In the genomic region with DNA sequence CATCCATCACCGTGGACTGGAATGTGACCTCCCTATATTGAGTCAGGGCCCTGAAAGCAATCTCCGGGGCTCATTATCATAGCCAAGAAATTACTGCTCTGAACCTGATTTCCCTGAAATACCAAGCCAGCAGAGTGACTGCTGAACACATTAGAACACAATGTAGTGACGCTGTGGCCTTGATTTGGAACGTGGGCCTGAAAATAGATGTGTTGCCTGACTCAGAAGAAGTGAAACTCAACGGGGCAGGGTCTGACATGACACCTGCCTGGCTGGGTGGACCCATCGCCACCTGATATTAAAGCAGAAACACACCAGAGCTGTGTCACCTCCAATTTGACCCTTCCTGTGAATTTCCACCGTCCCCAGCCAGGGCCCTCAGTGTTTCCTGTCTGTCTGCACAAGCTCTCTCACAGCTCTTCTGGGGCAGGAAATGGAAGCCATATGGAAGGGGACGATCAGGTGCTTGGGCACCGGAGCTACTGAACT, we compare ENCODE assay signal across 7 mouse cellular contexts. TPM values are rescaled to one million over a fixed set of nuclear protein-coding genes. Genes with fewer than 3 reads are reported as not detected.
DNase-seq lines count a peak whose midpoint lies in the region; ATAC-seq lines count a peak whose summit lies in the region.

No protein-coding gene starts in this region.

- H3K4me1 ChIP-seq in limb, embryonic 11.5 days (ENCODE audit: control insufficient read depth, insufficient read depth, low read length), result peaks cover 57% of the 10 kb centered on the region
- H3K4me1 ChIP-seq in stomach, embryonic 15.5 days, result 0 out of 2 replicates have a peak, but pooled peaks cover 7% of the 10 kb centered on the region

- peak; percentile 59 for ATAC-seq in limb, embryonic 11.5 days (ENCODE audit: insufficient number of reproducible peaks, low FRiP score, low TSS enrichment, low read depth)
- peak; percentile 32; the same call in 1 of the 2 replicates for ATAC-seq in stomach, embryonic 15.5 days (ENCODE audit: insufficient read depth, low FRiP score, low read depth)

- no peaks in the 10 kb centered on the region for H3K9me3 ChIP-seq in limb, embryonic 11.5 days (ENCODE audit: control insufficient read depth, low read length)
- H3K9me3 ChIP-seq in stomach, embryonic 15.5 days, result no peaks in the 10 kb centered on the region

- H3K4me2 ChIP-seq in limb, embryonic 11.5 days (ENCODE audit: low read depth, severe bottlenecking), result no peak overlapping the region
- H3K4me2 ChIP-seq in stomach, embryonic 15.5 days, result no peak overlapping the region

- H3K9ac ChIP-seq in limb, embryonic 11.5 days (ENCODE audit: low read length), result no peak overlapping the region
- H3K9ac ChIP-seq in stomach, embryonic 15.5 days, result no peak overlapping the region

- peak overlapping the region; percentile 85 for H3K27ac ChIP-seq in limb, embryonic 11.5 days (replicated peaks; ENCODE audit: low read depth, low read length)
- peak overlapping the region; percentile 19; the same call in 1 of the 2 replicates for H3K27ac ChIP-seq in stomach, embryonic 15.5 days

- no peaks in the 10 kb centered on the region for H3K36me3 ChIP-seq in limb, embryonic 11.5 days (ENCODE audit: control insufficient read depth, insufficient read depth, low read length)
- H3K36me3 ChIP-seq in stomach, embryonic 15.5 days, result peaks cover 11% of the 10 kb centered on the region

- H3K27me3 ChIP-seq in limb, embryonic 11.5 days (ENCODE audit: control insufficient read depth, insufficient read depth, low read length), result no peaks in the 10 kb centered on the region
- no peaks in the 10 kb centered on the region for H3K27me3 ChIP-seq in stomach, embryonic 15.5 days (replicated peaks)

- H3K4me3 ChIP-seq in limb, embryonic 11.5 days (ENCODE audit: low read depth, low read length), result no peak overlapping the region
- no peak overlapping the region for H3K4me3 ChIP-seq in stomach, embryonic 15.5 days (replicated peaks)

- WGBS in limb, embryonic 11.5 days, result 6% methylated on average over 9 of the region's 9 CpGs
- 11% methylated on average over 9 of the region's 9 CpGs for WGBS in stomach, embryonic 15.5 days

- peak; percentile 49 for DNase-seq in spleen, adult 12 weeks (ENCODE audit: low spot score)
- DNase-seq in spleen, postnatal 14 days (ENCODE audit: low spot score in 2 of 2), result no peak
- DNase-seq in heart, adult 9 months (ENCODE audit: low spot score in 2 of 2), result peak; percentile 33 to 51
- DNase-seq in limb, embryonic 11.5 days (ENCODE audit: low spot score), result peak; percentile 82
- DNase-seq in left cerebral cortex, adult 9 months (ENCODE audit: low spot score in 2 of 2), result no peak
- no peak for DNase-seq in cerebellum, adult 11 months

RNA-seq across cellular contexts. Expression of gene Parvb, which starts 13.0 kb away (rescaled TPM):
- polyA plus RNA-seq in limb, embryonic 11.5 days (2014; fragmentation: Nextera tagmentation; extraction: Ambion mirVana), result 6.1 and 9.4 TPM in 2 replicates
- 3.1 and 3.6 TPM in 2 replicates for polyA plus RNA-seq in stomach, embryonic 15.5 days (2015; fragmentation: Nextera tagmentation; extraction: Ambion mirVana)

RNA-seq across cellular contexts. Expression of gene Samm50, which starts 26.8 kb away (rescaled TPM):
- 79.9 and 89.1 TPM in 2 replicates for polyA plus RNA-seq in limb, embryonic 11.5 days (2014; fragmentation: Nextera tagmentation; extraction: Ambion mirVana)
- 103 and 118 TPM in 2 replicates for polyA plus RNA-seq in stomach, embryonic 15.5 days (2015; fragmentation: Nextera tagmentation; extraction: Ambion mirVana)

RNA-seq across cellular contexts. Expression of gene Pnpla3, which starts 51.2 kb away (rescaled TPM):
- polyA plus RNA-seq in limb, embryonic 11.5 days (2014; fragmentation: Nextera tagmentation; extraction: Ambion mirVana), result 0.47 TPM in 1 of 2 replicates, not detected in the other
- polyA plus RNA-seq in stomach, embryonic 15.5 days (2015; fragmentation: Nextera tagmentation; extraction: Ambion mirVana), result 0.85 and 0.98 TPM in 2 replicates

Comparison
In these comparisons a context has a peak if more than half of its experiments do, and no peak if none do; other contexts are left out.
1. DNase-seq: peak in spleen, adult 12 weeks (single experiment), heart, adult 9 months (2 of 2) and limb, embryonic 11.5 days (single experiment); none in spleen, postnatal 14 days (0 of 2), left cerebral cortex, adult 9 months (0 of 2) and cerebellum, adult 11 months (single experiment).